Mouse (Mus musculus) midbrain, embryonic 11.5 days (tissue): ENCODE results near the gene Spin2d. TPM values are rescaled to one million over a fixed set of nuclear protein-coding genes. Genes with fewer than 3 reads are reported as not detected.
A peak's percentile ranks its signal among the peaks of the same experiment; 100 is the strongest.
"Not testable (repeated sequence)": the region's sequence is repeated elsewhere in the genome, so short reads cannot be mapped to it uniquely, and the experiment has no call there.

Source experiments
- ATAC-seq: fragments of 200-750 bp; cut with Nextera tagmentation; 2 replicates; pipeline ENCODE4 v1.8.0; 2017; ENCODE audit warnings: moderate TSS enrichment, moderate library complexity; ENCODE audit not compliant: low FRiP score
- DNase-seq: peaks from one replicate; pipeline ENCODE4 v3.0.0; 2015; ENCODE audit warnings: low spot score; ENCODE audit errors: missing footprints
- H3K27ac ChIP-seq: fragments of 300-500 bp; sonication (generic); 2 replicates; pipeline ENCODE4 v1.5.1; 2014; ENCODE audit warnings: low read depth, low read length
- H3K27me3 ChIP-seq: fragments of 300-500 bp; sonication (generic); 2 replicates; pipeline ENCODE4 v1.6.1; 2014; ENCODE audit warnings: mild to moderate bottlenecking, low read length, moderate library complexity, mixed read lengths; ENCODE audit not compliant: control insufficient read depth, insufficient read depth
- H3K36me3 ChIP-seq: fragments of 300-500 bp; sonication (generic); 2 replicates; pipeline ENCODE4 v1.6.1; 2014; ENCODE audit warnings: mild to moderate bottlenecking, low read length, moderate library complexity, mixed read lengths; ENCODE audit not compliant: control insufficient read depth, insufficient read depth
- H3K4me1 ChIP-seq: fragments of 300-500 bp; sonication (generic); 2 replicates; pipeline ENCODE4 v1.6.1; 2014; ENCODE audit warnings: low read length; ENCODE audit not compliant: control insufficient read depth, insufficient read depth
- H3K4me2 ChIP-seq: fragments of 300-500 bp; sonication (generic); 2 replicates; pipeline ENCODE4 v1.6.1; 2014; ENCODE audit warnings: mild to moderate bottlenecking, moderate library complexity
- H3K4me3 ChIP-seq: fragments of 300-500 bp; sonication (generic); 2 replicates; pipeline ENCODE4 v1.5.1; 2014; ENCODE audit warnings: low read depth, low read length
- H3K9ac ChIP-seq: fragments of 300-500 bp; sonication (generic); 2 replicates; pipeline ENCODE4 v1.6.1; 2014; ENCODE audit warnings: low read length
- H3K9me3 ChIP-seq: fragments of 300-500 bp; sonication (generic); 2 replicates; pipeline ENCODE4 v1.6.1; 2016; ENCODE audit warnings: low read length; ENCODE audit not compliant: control insufficient read depth
- WGBS: fragments of 180-500 bp; shearing (Covaris S2); extraction: QIAGEN DNeasy Blood & Tissue Kit; methylation state at CpG from one replicate; pipeline ENCODE4 v1.1.7; 2014; 5-methylcytosine and 5-hydroxymethylcytosine counted together
- polyA plus RNA-seq: library from polyadenylated mRNA; unstranded; fragments of >200 nt; fragmentation: Nextera tagmentation; extraction: Ambion mirVana; gene quantifications from 2 replicates; pipeline ENCODE4 v1.2.1, GENCODE M21; 2014

Spin2d gene
- not detected in 2 replicates for polyA plus RNA-seq

- H3K4me3 ChIP-seq, H3K9ac ChIP-seq, H3K4me1 ChIP-seq, H3K36me3 ChIP-seq, DNase-seq, H3K4me2 ChIP-seq, H3K27me3 ChIP-seq, H3K9me3 ChIP-seq, H3K27ac ChIP-seq, ATAC-seq: not testable (repeated sequence)
- WGBS: 92% methylated on average over 3 of the region's 15 CpGs
Measured at GRCm38 (mm10) chrX:73176889-73177288, at the start of gene Spin2d. Gene Spin2d, minus strand, starts transcription at chrX:73176989.

DNA sequence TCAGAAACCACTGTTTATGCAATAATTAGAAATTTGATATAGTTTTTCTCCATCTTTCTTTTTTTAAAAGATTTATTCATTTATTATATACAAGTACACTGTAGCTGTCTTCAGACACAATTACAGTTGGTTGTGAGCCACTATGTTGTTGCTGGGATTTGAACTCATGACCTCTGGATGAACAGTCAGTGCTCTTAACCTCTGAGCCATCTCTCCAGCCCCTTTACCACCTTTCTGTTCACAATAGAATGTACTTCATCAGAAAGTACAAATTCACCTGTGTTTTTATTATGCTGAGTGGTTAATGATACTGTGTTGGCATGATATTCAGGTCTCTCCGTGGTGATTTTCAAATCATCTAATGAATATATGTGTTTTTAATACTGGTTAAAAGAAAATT, 48.6 kb upstream of the Spin2d start:
- Histone ChIP-seq H3K27ac (no peak overlapping the region), H3K9ac (no peak overlapping the region), H3K9me3 (no peaks in the 10 kb centered on the region), H3K27me3 (no peaks in the 10 kb centered on the region), H3K4me3 (no peak overlapping the region), H3K36me3 (no peaks in the 10 kb centered on the region), H3K4me2 (no peak overlapping the region), H3K4me1 (no peaks in the 10 kb centered on the region)
- no peak for ATAC-seq
- 54% methylated on average over 1 of the region's 1 CpGs for WGBS
- no peak for DNase-seq

GRCm38 (mm10) chrX:73213819-73214564, 37.2 kb upstream of the Spin2d start, which contains the start of gene Xlr4b:
Gene Xlr4b, plus strand, starts transcription at chrX:73214333.
- not testable (repeated sequence) for H3K9me3 ChIP-seq, ATAC-seq, H3K36me3 ChIP-seq, H3K27me3 ChIP-seq, H3K27ac ChIP-seq, H3K4me2 ChIP-seq, H3K4me1 ChIP-seq, H3K9ac ChIP-seq, H3K4me3 ChIP-seq, DNase-seq
- 81% methylated on average over 11 of the region's 19 CpGs for WGBS

DNA sequence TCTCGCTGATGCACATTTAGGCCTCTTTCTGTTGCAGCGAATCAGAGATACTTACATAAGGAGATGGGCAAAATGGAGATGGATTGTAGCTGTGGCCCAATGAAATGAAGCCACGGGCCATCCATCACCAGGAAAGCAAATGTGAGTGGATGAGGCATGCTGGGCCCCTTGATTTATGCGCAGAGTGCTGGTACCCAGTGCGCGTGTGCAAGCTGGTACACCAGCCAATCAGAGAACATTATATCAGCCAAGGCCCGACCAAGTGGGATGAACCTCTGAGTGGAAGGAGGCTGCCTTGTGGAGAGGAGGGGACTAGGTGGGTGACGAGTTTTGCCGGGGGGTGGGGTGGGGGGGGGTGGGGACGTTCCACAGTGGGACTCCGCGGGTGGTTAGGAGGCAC, 15.1 kb upstream of the Spin2d start, which contains the start of gene Xlr3b:
Xlr3b (plus strand) TSS at position 274 of the 400 bp plus-strand sequence.
- not testable (repeated sequence) for H3K4me2 ChIP-seq, H3K9ac ChIP-seq, DNase-seq, H3K36me3 ChIP-seq, H3K9me3 ChIP-seq, H3K27ac ChIP-seq, H3K4me1 ChIP-seq, H3K4me3 ChIP-seq, H3K27me3 ChIP-seq
- 86% methylated on average over 12 of the region's 12 CpGs for WGBS
- peak; percentile 35; the same call in 1 of the 2 replicates for ATAC-seq

GRCm38 (mm10) chrX:73149350-73149749, 27.4 kb downstream of the Spin2d start, which contains the start of gene DXBay18:
Gene DXBay18, minus strand, starts transcription at chrX:73149450.
- not testable (repeated sequence) for H3K9ac ChIP-seq, H3K27ac ChIP-seq, DNase-seq, ATAC-seq, H3K36me3 ChIP-seq, H3K4me3 ChIP-seq, H3K27me3 ChIP-seq, H3K4me2 ChIP-seq, H3K9me3 ChIP-seq, H3K4me1 ChIP-seq
- no CpG with 5 or more reads among the region's 7 CpGs for WGBS

DNA sequence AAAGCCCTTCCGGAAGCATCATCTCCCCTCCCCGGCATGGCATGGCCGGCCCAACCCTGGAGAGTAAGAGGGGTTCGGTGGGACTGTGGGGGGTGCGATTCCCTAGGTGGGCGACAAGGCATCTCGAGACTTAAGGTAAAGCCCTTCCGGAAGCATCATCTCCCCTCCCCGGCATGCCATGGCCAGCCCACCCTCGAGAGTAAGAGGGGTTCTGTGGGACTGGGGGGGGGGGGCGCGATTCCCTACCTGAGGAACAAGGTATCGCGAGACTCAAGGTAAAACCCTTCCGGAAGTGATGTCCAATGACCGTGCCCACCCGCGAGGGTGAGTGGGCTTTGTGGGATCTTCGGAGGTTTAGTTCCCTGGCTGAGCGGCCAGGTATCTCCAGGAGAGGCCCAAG, 28.3 kb downstream of the Spin2d start, which contains the start of gene Xlr5b:
Xlr5b (plus strand) TSS at position 301 of the 400 bp plus-strand sequence.
- H3K9ac ChIP-seq, H3K4me3 ChIP-seq, H3K27me3 ChIP-seq, H3K36me3 ChIP-seq, H3K27ac ChIP-seq, ATAC-seq, H3K9me3 ChIP-seq, H3K4me2 ChIP-seq, H3K4me1 ChIP-seq, DNase-seq: not testable (repeated sequence)
- no CpG with 5 or more reads among the region's 20 CpGs for WGBS

GRCm38 (mm10) chrX:73143218-73143618, 33.6 kb downstream of the Spin2d start:
- not testable (repeated sequence) for H3K4me2 ChIP-seq, H3K4me3 ChIP-seq, DNase-seq, H3K36me3 ChIP-seq, H3K27ac ChIP-seq, H3K9me3 ChIP-seq, H3K4me1 ChIP-seq, H3K9ac ChIP-seq, H3K27me3 ChIP-seq
- no CpG with 5 or more reads among the region's 7 CpGs for WGBS
- peak; percentile 54; the same call in 1 of the 2 replicates for ATAC-seq

Other genes starting within 250 kb of the Spin2d start
- 3.4 and 3.9 TPM in 2 replicates for gene Zfp185, start 189.7 kb downstream of the Spin2d start, polyA plus RNA-seq
- gene Pnma5, start 139.9 kb downstream of the Spin2d start, polyA plus RNA-seq: not detected in 2 replicates
- 0.57 and 0.59 TPM in 2 replicates for gene Pnma3, start 112.2 kb downstream of the Spin2d start, polyA plus RNA-seq
- gene Xlr4a, start 94.5 kb downstream of the Spin2d start, polyA plus RNA-seq: 0.42 and 0.58 TPM in 2 replicates
- gene Xlr3a, start 79.9 kb downstream of the Spin2d start, polyA plus RNA-seq: 3.8 and 4.7 TPM in 2 replicates
- gene Gm14685, start 59.9 kb downstream of the Spin2d start, polyA plus RNA-seq: 0.23 TPM in 1 of 2 replicates, not detected in the other
- gene Xlr5b, start 28.2 kb downstream of the Spin2d start, polyA plus RNA-seq: not detected in 2 replicates
- gene DXBay18, start 27.5 kb downstream of the Spin2d start, polyA plus RNA-seq: 0.27 TPM in 1 of 2 replicates, not detected in the other
- 16.1 and 18.9 TPM in 2 replicates for gene Xlr3b, start 15.2 kb upstream of the Spin2d start, polyA plus RNA-seq
- 0.31 and 0.32 TPM in 2 replicates for gene Xlr4b, start 37.3 kb upstream of the Spin2d start, polyA plus RNA-seq
- gene F8a, start 51.3 kb upstream of the Spin2d start, polyA plus RNA-seq: 16.0 and 19.4 TPM in 2 replicates
- 0.12 and 0.22 TPM in 2 replicates for gene Xlr4c, start 66.1 kb upstream of the Spin2d start, polyA plus RNA-seq
- gene Xlr3c, start 88.4 kb upstream of the Spin2d start, polyA plus RNA-seq: 0.11 and 0.14 TPM in 2 replicates
- gene Xlr5a, start 116.0 kb upstream of the Spin2d start, polyA plus RNA-seq: not detected in 2 replicates
- not detected in 2 replicates for gene Xlr5c, start 116.0 kb upstream of the Spin2d start, polyA plus RNA-seq
- not detected in 2 replicates for gene Gm45015, start 159.9 kb upstream of the Spin2d start, polyA plus RNA-seq
- gene Zfp275, start 165.6 kb upstream of the Spin2d start, polyA plus RNA-seq: 15.9 and 17.7 TPM in 2 replicates
- not detected in 2 replicates for gene Gm18336, start 221.7 kb upstream of the Spin2d start, polyA plus RNA-seq
- 0.05 and 0.07 TPM in 2 replicates for gene Zfp92, start 234.1 kb upstream of the Spin2d start, polyA plus RNA-seq